Mouse (Mus musculus) embryonic facial prominence, embryonic 11.5 days (tissue): Measurements from ENCODE around the gene Ccl9. TPM values are rescaled to one million over a fixed set of nuclear protein-coding genes. Genes with fewer than 3 reads are reported as not detected.

Source experiments
- ATAC-seq: fragments of 200-750 bp; cut with Nextera tagmentation; replicated peaks from 2 replicates; pipeline ENCODE4 v1.8.0; 2017; ENCODE audit warnings: low read depth; ENCODE audit not compliant: insufficient number of reproducible peaks, low FRiP score, low TSS enrichment
- DNase-seq: peaks from one replicate; pipeline ENCODE4 v3.0.0-alpha.2; 2015; ENCODE audit warnings: low spot score
- H3K27ac ChIP-seq: fragments of 300-500 bp; sonication (generic); replicated peaks from 2 replicates; pipeline ENCODE4 v1.5.1; 2014; ENCODE audit warnings: mild to moderate bottlenecking, low read depth, low read length, control low read depth
- H3K27me3 ChIP-seq: fragments of 300-500 bp; sonication (generic); 2 replicates; pipeline ENCODE4 v1.6.1; 2014; ENCODE audit warnings: mild to moderate bottlenecking, low read length, moderate library complexity, mixed read lengths; ENCODE audit not compliant: control insufficient read depth, insufficient read depth
- H3K36me3 ChIP-seq: fragments of 300-500 bp; sonication (generic); replicated peaks from 2 replicates; pipeline ENCODE4 v1.6.1; 2014; ENCODE audit warnings: low read depth, mild to moderate bottlenecking, low read length, moderate library complexity, mixed read lengths; ENCODE audit not compliant: control insufficient read depth, insufficient read depth
- H3K4me1 ChIP-seq: fragments of 300-500 bp; sonication (generic); 2 replicates; pipeline ENCODE4 v1.6.1; 2014; ENCODE audit warnings: low read length, mixed read lengths; ENCODE audit not compliant: control insufficient read depth, insufficient read depth
- H3K4me2 ChIP-seq: fragments of 300-500 bp; sonication (generic); 2 replicates; pipeline ENCODE4 v1.6.1; 2014; ENCODE audit warnings: low read depth, mild to moderate bottlenecking, control low read depth, low read length, moderate library complexity
- H3K4me3 ChIP-seq: fragments of 300-500 bp; sonication (generic); 2 replicates; pipeline ENCODE4 v1.5.1; 2014; ENCODE audit warnings: low read depth, low read length, control low read depth
- H3K9ac ChIP-seq: fragments of 300-500 bp; sonication (generic); replicated peaks from 2 replicates; pipeline ENCODE4 v1.6.1; 2014; ENCODE audit warnings: mild to moderate bottlenecking, control low read depth, low read length
- H3K9me3 ChIP-seq: fragments of 300-500 bp; sonication (generic); replicated peaks from 2 replicates; pipeline ENCODE4 v1.6.1; 2016; ENCODE audit warnings: mild to moderate bottlenecking, low read length, inconsistent platforms, mixed read lengths; ENCODE audit not compliant: control insufficient read depth
- WGBS: fragments of 180-500 bp; shearing (Covaris S2); extraction: QIAGEN DNeasy Blood & Tissue Kit; methylation state at CpG from one replicate; pipeline ENCODE4 v1.1.7; 2014; 5-methylcytosine and 5-hydroxymethylcytosine counted together
- polyA plus RNA-seq: library from polyadenylated mRNA; unstranded; fragments of >200 nt; fragmentation: Nextera tagmentation; extraction: Ambion mirVana; gene quantifications from 2 replicates; pipeline ENCODE4 v1.2.1, GENCODE M21; 2014

Ccl9 gene
- polyA plus RNA-seq, 1 experiment from 2014 or later, result 1.2 TPM

GRCm38 (mm10) chr11:83576927-83577555 lies 1.4 kb downstream of the Ccl9 start:
- Histone ChIP-seq H3K4me3 (no peak overlapping the region), H3K36me3 (no peaks in the 10 kb centered on the region), H3K9me3 (no peaks in the 10 kb centered on the region), H3K4me1 (no peaks in the 10 kb centered on the region), H3K4me2 (no peak overlapping the region), H3K9ac (no peak overlapping the region), H3K27me3 (no peaks in the 10 kb centered on the region), H3K27ac (no peak overlapping the region)
- 87% methylated on average over 4 of the region's 4 CpGs for WGBS
- no peak for DNase-seq
- no peak for ATAC-seq

- Histone ChIP-seq H3K4me1 (no peaks in the 10 kb centered on the region), H3K9ac (no peak overlapping the region), H3K36me3 (no peaks in the 10 kb centered on the region), H3K27me3 (no peaks in the 10 kb centered on the region), H3K9me3 (no peaks in the 10 kb centered on the region), H3K4me2 (no peak overlapping the region), H3K4me3 (no peak overlapping the region), H3K27ac (no peak overlapping the region)
- WGBS, result 65% methylated on average over 9 of the region's 9 CpGs
- no peak for ATAC-seq
- DNase-seq, result no peak
These were observed 5.6 kb downstream of the Ccl9 start for GRCm38 (mm10) chr11:83572834-83573233.

- Histone ChIP-seq H3K27me3 (no peaks in the 10 kb centered on the region), H3K4me2 (no peak overlapping the region), H3K9ac (no peak overlapping the region), H3K9me3 (no peaks in the 10 kb centered on the region), H3K27ac (no peak overlapping the region), H3K4me3 (no peak overlapping the region), H3K4me1 (no peaks in the 10 kb centered on the region), H3K36me3 (no peaks in the 10 kb centered on the region)
- WGBS, result 91% methylated on average over 8 of the region's 8 CpGs
- ATAC-seq, result no peak
- no peak for DNase-seq
These were observed 6.2 kb downstream of the Ccl9 start for GRCm38 (mm10) chr11:83572223-83572622.

GRCm38 (mm10) chr11:83570189-83570588 lies 8.2 kb downstream of the Ccl9 start:
- Histone ChIP-seq H3K9ac (no peak overlapping the region), H3K4me1 (no peaks in the 10 kb centered on the region), H3K4me3 (no peak overlapping the region), H3K27me3 (no peaks in the 10 kb centered on the region), H3K36me3 (no peaks in the 10 kb centered on the region), H3K4me2 (no peak overlapping the region), H3K27ac (no peak overlapping the region), H3K9me3 (no peaks in the 10 kb centered on the region)
- ATAC-seq (no peak), DNase-seq (no peak)
- WGBS, result 70% methylated on average over 2 of the region's 2 CpGs

GRCm38 (mm10) chr11:83569249-83569648 lies 9.2 kb downstream of the Ccl9 start:
- Histone ChIP-seq H3K27ac (no peak overlapping the region), H3K27me3 (no peaks in the 10 kb centered on the region), H3K9me3 (no peaks in the 10 kb centered on the region), H3K9ac (no peak overlapping the region), H3K36me3 (no peaks in the 10 kb centered on the region), H3K4me1 (no peaks in the 10 kb centered on the region), H3K4me2 (no peak overlapping the region), H3K4me3 (no peak overlapping the region)
- no peak for DNase-seq
- WGBS, result 94% methylated on average over 7 of the region's 7 CpGs
- no peak for ATAC-seq

GRCm38 (mm10) chr11:83568786-83569185 lies 9.7 kb downstream of the Ccl9 start:
- H3K27ac ChIP-seq, result no peak overlapping the region
- H3K9ac ChIP-seq, result no peak overlapping the region
- H3K4me1 ChIP-seq, result no peaks in the 10 kb centered on the region
- H3K4me3 ChIP-seq, result no peak overlapping the region
- ATAC-seq, result no peak
- no peak for DNase-seq
- 94% methylated on average over 3 of the region's 3 CpGs for WGBS
- no peak overlapping the region for H3K4me2 ChIP-seq
- no peaks in the 10 kb centered on the region for H3K27me3 ChIP-seq
- H3K36me3 ChIP-seq, result no peaks in the 10 kb centered on the region
- no peaks in the 10 kb centered on the region for H3K9me3 ChIP-seq

- 90% methylated on average over 9 of the region's 9 CpGs for WGBS
- no peak overlapping the region for H3K4me3 ChIP-seq
- H3K36me3 ChIP-seq, result no peaks in the 10 kb centered on the region
- no peaks in the 10 kb centered on the region for H3K9me3 ChIP-seq
- H3K27ac ChIP-seq, result no peak overlapping the region
- H3K9ac ChIP-seq, result no peak overlapping the region
- DNase-seq (no peak), ATAC-seq (no peak)
- no peaks in the 10 kb centered on the region for H3K4me1 ChIP-seq
- no peaks in the 10 kb centered on the region for H3K27me3 ChIP-seq
- no peak overlapping the region for H3K4me2 ChIP-seq
These were observed 10.4 kb downstream of the Ccl9 start for GRCm38 (mm10) chr11:83568061-83568460.

GRCm38 (mm10) chr11:83567311-83567710 lies 11.1 kb downstream of the Ccl9 start:
- 75% methylated on average over 7 of the region's 7 CpGs for WGBS
- Histone ChIP-seq H3K9ac (no peak overlapping the region), H3K4me1 (no peaks in the 10 kb centered on the region), H3K9me3 (no peaks in the 10 kb centered on the region), H3K4me2 (no peak overlapping the region), H3K36me3 (no peaks in the 10 kb centered on the region), H3K27me3 (no peaks in the 10 kb centered on the region), H3K4me3 (no peak overlapping the region), H3K27ac (no peak overlapping the region)
- no peak for DNase-seq
- no peak for ATAC-seq
